Mouse (Mus musculus): ENCODE measurements at regions not wholly inside any gene's neighbourhood (a gene's known extent, or its start where the extent isn't known, plus 50 kb on each side); places are given as distances from the start of the nearest gene placed in this dataset.
A peak's percentile ranks its signal among the peaks of the same experiment; 100 is the strongest.

DNA sequence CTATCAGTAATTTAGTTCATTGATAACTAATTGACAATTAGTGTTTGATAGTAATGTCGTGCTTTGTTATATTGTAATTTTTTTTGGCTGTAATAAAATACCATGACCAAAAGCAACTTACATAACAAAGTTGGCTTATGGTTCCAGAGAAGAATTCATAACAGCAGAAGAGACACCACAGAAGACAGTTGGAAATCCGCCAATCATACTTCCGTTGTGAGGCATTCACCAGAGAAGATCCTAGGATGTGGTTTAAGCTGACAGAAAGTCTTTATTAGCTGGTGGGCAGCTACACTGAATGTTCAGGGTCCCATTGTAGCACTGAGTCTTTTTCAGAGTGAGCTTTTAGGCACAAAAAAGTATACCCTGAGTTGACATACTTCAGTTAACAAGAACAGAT, 109.9 kb downstream of the Sec23a start:
- no peak for DNase-seq (ENCODE audit: low spot score)
- H3K4me1 ChIP-seq, result no peaks in the 10 kb centered on the region
- H3K27ac ChIP-seq (replicated peaks), result no peak overlapping the region
- no peaks in the 10 kb centered on the region for H3K27me3 ChIP-seq (replicated peaks; ENCODE audit: low read depth, poor library complexity, severe bottlenecking)
- no peaks in the 10 kb centered on the region for H3K36me3 ChIP-seq (replicated peaks)
- H3K4me3 ChIP-seq, result no peak overlapping the region
- H3K9me3 ChIP-seq, result no peaks in the 10 kb centered on the region
- 91% methylated on average over 3 of the region's 3 CpGs for WGBS

DNA sequence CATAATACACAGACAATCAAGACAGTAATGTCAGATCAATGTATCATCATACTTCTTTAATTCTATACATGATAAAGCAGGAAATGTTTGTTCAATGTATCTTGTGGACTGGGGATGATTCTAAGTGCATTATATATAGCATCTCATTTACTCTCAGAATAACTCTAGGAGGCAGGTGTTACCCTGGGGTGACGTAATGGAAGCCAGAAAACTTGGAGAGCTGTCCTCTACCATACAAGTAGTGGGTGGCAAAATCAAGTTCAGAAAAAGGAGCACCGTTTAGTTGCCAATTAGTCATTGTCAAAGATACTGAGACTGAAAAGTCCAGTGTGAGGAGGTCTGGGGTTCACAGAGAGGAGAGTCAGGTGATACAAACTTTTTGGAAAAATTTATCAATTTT, 136.0 kb downstream of the Sec23a start:
- H3K4me1 ChIP-seq, result 0 out of 2 replicates have a peak, but pooled peaks cover 6% of the 10 kb centered on the region
- WGBS, result 84% methylated on average over 2 of the region's 2 CpGs
- H3K36me3 ChIP-seq (replicated peaks), result no peaks in the 10 kb centered on the region
- no peak for DNase-seq (ENCODE audit: low spot score)
- no peaks in the 10 kb centered on the region for H3K9me3 ChIP-seq
- no peak overlapping the region for H3K27ac ChIP-seq (replicated peaks)
- H3K4me3 ChIP-seq, result no peak overlapping the region
- no peaks in the 10 kb centered on the region for H3K27me3 ChIP-seq (replicated peaks; ENCODE audit: low read depth, poor library complexity, severe bottlenecking)

GRCm38 (mm10) chr12:58872465-58872864, 139.4 kb downstream of the Sec23a start:
- no peaks in the 10 kb centered on the region for H3K36me3 ChIP-seq (replicated peaks)
- H3K4me1 ChIP-seq, result 0 out of 2 replicates have a peak, but pooled peaks cover 6% of the 10 kb centered on the region
- H3K27ac ChIP-seq (replicated peaks), result no peak overlapping the region
- no peak for DNase-seq (ENCODE audit: low spot score)
- no peak overlapping the region for H3K4me3 ChIP-seq
- H3K9me3 ChIP-seq, result no peaks in the 10 kb centered on the region
- H3K27me3 ChIP-seq (replicated peaks; ENCODE audit: low read depth, poor library complexity, severe bottlenecking), result no peaks in the 10 kb centered on the region

DNA sequence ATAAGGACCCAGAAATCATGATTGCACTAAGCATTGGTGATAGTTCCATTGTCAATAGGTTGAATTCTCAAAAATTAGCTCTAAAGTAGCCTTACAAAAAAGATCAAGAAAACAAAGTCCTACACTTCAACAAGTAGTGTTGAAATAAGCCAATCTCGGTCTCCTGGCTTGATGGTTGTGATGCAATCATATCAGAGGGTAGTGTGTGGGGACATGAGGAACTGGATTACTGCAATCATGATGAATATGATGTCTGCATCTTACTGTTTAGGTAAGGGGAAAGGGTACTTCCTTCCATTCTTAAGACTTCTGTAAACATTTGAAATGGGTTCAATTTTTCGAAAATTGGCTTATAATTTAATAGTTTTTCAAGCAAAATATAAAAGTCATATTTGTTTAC, 155.3 kb downstream of the Sec23a start:
- no peak overlapping the region for H3K27ac ChIP-seq (replicated peaks)
- no peak for DNase-seq (ENCODE audit: low spot score)
- 73% methylated on average over 2 of the region's 2 CpGs for WGBS
- no peak overlapping the region for H3K4me3 ChIP-seq
- H3K36me3 ChIP-seq (replicated peaks), result no peaks in the 10 kb centered on the region
- H3K4me1 ChIP-seq, result no peaks in the 10 kb centered on the region
- no peaks in the 10 kb centered on the region for H3K9me3 ChIP-seq
- H3K27me3 ChIP-seq (replicated peaks; ENCODE audit: low read depth, poor library complexity, severe bottlenecking), result no peaks in the 10 kb centered on the region

- no peak overlapping the region for H3K27ac ChIP-seq (replicated peaks)
- WGBS, result 84% methylated on average over 6 of the region's 6 CpGs
- H3K4me1 ChIP-seq, result no peaks in the 10 kb centered on the region
Measured at GRCm38 (mm10) chr12:58851677-58852385, 160.0 kb downstream of the Sec23a start.

GRCm38 (mm10) chr12:58829656-58830055, 182.2 kb downstream of the Sec23a start:
- whole genome bisulfite sequencing, result 72% methylated on average over 1 of the region's 1 CpGs
- no peaks in the 10 kb centered on the region for H3K27me3 ChIP-seq (replicated peaks; ENCODE audit: low read depth, poor library complexity, severe bottlenecking)
- no peak overlapping the region for H3K4me3 ChIP-seq
- H3K4me1 ChIP-seq, result no peaks in the 10 kb centered on the region
- no peaks in the 10 kb centered on the region for H3K36me3 ChIP-seq (replicated peaks)
- H3K27ac ChIP-seq (replicated peaks), result no peak overlapping the region
- no peaks in the 10 kb centered on the region for H3K9me3 ChIP-seq
- DNase-seq (ENCODE audit: low spot score), result no peak

More at GRCm38 (mm10) chr12:58851677-58852385, 160.0 kb downstream of the Sec23a start:
- no peak for DNase-seq (ENCODE audit: low spot score)
- H3K9me3 ChIP-seq, result no peaks in the 10 kb centered on the region
- no peaks in the 10 kb centered on the region for H3K36me3 ChIP-seq (replicated peaks)
- no peak overlapping the region for H3K4me3 ChIP-seq
- no peaks in the 10 kb centered on the region for H3K27me3 ChIP-seq (replicated peaks; ENCODE audit: low read depth, poor library complexity, severe bottlenecking)

GRCm38 (mm10) chr12:58827864-58828263, 184.0 kb downstream of the Sec23a start:
- no peaks in the 10 kb centered on the region for H3K4me1 ChIP-seq
- H3K27ac ChIP-seq (replicated peaks), result no peak overlapping the region
- H3K9me3 ChIP-seq, result no peaks in the 10 kb centered on the region
- no peaks in the 10 kb centered on the region for H3K27me3 ChIP-seq (replicated peaks; ENCODE audit: low read depth, poor library complexity, severe bottlenecking)
- H3K4me3 ChIP-seq, result no peak overlapping the region
- no peak for DNase-seq (ENCODE audit: low spot score)
- no peaks in the 10 kb centered on the region for H3K36me3 ChIP-seq (replicated peaks)

DNA sequence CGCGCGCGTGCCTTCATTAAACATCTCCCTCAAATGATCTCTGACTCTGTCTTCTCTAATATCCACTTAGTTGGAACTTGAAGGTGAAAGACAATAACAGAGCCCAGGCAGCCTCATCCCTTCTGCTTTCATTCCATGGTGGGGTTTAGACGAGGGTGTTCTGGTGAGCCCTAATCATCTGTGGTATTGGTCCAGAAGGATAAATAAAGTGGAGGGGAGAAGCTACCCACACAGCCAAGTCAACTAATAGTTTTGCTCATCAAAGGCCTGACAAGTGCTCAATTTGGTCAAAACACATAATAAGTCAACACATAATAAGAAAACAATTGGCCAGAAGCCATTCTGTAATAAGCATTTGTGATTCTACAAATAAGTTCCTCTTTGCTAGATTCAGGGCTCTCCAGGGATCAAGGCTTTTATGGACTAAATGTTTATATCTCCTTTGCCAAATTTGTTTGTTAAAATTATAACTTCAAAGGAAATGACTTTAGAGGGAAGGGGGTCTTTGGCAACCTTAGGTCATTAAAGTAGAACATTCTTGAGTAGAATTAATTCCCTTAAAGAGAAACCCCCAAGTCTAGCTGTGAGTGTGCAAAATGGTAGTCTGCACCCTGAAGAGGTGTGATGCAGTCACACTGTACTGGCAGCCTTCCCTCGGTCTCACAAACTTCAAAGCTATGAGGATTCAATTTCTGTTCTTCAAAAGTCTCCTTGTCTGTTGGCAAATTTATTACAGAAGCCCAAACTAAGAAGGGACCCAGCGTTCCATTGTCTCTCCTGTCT, 186.5 kb downstream of the Sec23a start:
- 92% methylated on average over 7 of the region's 7 CpGs for WGBS
- H3K9me3 ChIP-seq, result no peaks in the 10 kb centered on the region
- H3K27ac ChIP-seq (replicated peaks), result no peak overlapping the region
- no peak overlapping the region for H3K4me3 ChIP-seq
- DNase-seq (ENCODE audit: low spot score), result no peak
- H3K4me1 ChIP-seq, result no peaks in the 10 kb centered on the region
- H3K27me3 ChIP-seq (replicated peaks; ENCODE audit: low read depth, poor library complexity, severe bottlenecking), result no peaks in the 10 kb centered on the region
- no peaks in the 10 kb centered on the region for H3K36me3 ChIP-seq (replicated peaks)

DNA sequence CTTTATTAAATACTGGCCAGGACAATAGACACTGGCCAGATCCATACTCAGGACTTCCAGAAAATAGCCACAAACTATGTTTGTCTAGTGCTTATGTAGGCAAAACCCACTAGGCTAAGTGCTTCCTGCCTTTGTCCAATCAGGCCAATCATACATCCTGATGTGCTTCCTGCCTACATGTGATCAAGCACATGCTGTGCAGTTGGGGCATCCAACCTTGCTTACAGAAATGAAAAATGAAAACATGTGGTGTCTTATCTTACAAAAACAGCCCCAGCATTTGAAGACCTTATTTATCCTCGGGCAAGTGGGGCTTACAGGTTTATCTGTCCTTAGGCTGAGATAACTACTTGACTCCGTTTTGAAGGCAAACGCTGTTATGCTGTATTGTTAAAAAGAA, 188.8 kb downstream of the Sec23a start:
- WGBS, result 85% methylated on average over 3 of the region's 3 CpGs
- H3K27me3 ChIP-seq (replicated peaks; ENCODE audit: low read depth, poor library complexity, severe bottlenecking), result no peaks in the 10 kb centered on the region
- DNase-seq (ENCODE audit: low spot score), result no peak

GRCm38 (mm10) chr12:58804068-58804467, 207.7 kb downstream of the Sec23a start:
- Histone ChIP-seq H3K27ac (replicated peaks) (no peak overlapping the region), H3K36me3 (replicated peaks) (no peaks in the 10 kb centered on the region), H3K4me3 (no peak overlapping the region), H3K4me1 (no peaks in the 10 kb centered on the region), H3K9me3 (no peaks in the 10 kb centered on the region), H3K27me3 (replicated peaks; ENCODE audit: low read depth, poor library complexity, severe bottlenecking) (no peaks in the 10 kb centered on the region)
- 52% methylated on average over 6 of the region's 6 CpGs for WGBS
- DNase-seq (ENCODE audit: low spot score), result no peak

More for the DNA sequence above, 188.8 kb downstream of the Sec23a start:
- Histone ChIP-seq H3K9me3 (no peaks in the 10 kb centered on the region), H3K27ac (replicated peaks) (no peak overlapping the region), H3K4me1 (no peaks in the 10 kb centered on the region), H3K4me3 (no peak overlapping the region), H3K36me3 (replicated peaks) (no peaks in the 10 kb centered on the region)

- Histone ChIP-seq H3K27me3 (replicated peaks; ENCODE audit: low read depth, poor library complexity, severe bottlenecking) (no peaks in the 10 kb centered on the region), H3K27ac (replicated peaks) (no peak overlapping the region), H3K9me3 (no peaks in the 10 kb centered on the region), H3K4me1 (no peaks in the 10 kb centered on the region), H3K36me3 (replicated peaks) (no peaks in the 10 kb centered on the region), H3K4me3 (no peak overlapping the region)
- peak; percentile 87 for DNase-seq (ENCODE audit: low spot score)
- WGBS, result 38% methylated on average over 4 of the region's 4 CpGs
Measured at GRCm38 (mm10) chr12:58802410-58802809, 209.4 kb downstream of the Sec23a start.

All from embryonic facial prominence, embryonic 10.5 days (tissue).